Mouse (Mus musculus) lung, postnatal 36 days (tissue): ENCODE measurements at regions not wholly inside any gene's neighbourhood (a gene's known extent, or its start where the extent isn't known, plus 50 kb on each side); places are given as distances from the start of the nearest gene placed in this dataset.

Source experiments
- DNase-seq: peaks from one replicate; pipeline ENCODE4 v3.0.0; 2022; ENCODE audit warnings: mixed read lengths

- no peak for DNase-seq
These were observed 107.6 kb upstream of the 1700016C15Rik start for GRCm38 (mm10) chr1:177621854-177622590.

DNA sequence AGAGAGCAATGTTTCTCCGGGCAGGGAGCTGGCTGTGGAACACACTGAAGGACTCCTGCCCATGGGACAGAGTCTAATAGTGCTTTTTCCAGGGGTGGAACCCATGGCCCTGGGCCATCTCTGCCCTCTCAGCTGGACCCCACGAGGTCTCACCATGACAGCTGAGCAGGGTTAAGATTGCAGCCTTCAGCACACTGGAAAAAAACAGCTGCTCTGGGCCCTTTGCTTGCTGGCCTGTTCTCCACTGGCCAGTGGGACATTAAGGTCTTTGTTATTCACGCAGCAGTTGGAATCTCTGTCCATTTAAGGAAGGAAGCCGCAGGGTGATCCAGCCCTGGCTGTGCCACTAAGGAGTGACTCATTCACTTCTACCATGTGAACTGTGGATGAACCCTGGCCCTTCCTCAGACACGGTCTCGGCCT lies 106.3 kb upstream of the 1700016C15Rik start:
- peak; percentile 79 for DNase-seq

GRCm38 (mm10) chr1:177623735-177624134 lies 105.9 kb upstream of the 1700016C15Rik start:
- no peak for DNase-seq

DNA sequence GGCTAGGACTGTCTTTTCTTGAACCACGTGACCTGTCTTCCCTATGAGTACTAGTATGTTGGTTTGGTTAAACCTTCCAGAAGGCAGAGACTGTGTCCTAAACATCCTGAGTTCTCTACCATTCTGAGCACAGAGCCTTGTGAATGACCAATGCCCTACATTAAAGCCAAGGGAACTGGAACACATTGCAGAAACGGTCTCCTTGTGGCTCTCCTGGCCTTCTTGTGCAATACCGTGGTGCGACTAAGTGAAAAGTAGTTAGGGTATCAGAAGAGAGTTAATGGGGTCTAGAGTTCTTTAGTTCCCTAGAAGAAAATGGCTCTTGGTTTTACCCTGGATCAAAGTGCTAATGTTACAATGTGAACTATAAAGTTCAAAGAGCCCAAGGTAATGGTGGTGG lies 101.8 kb upstream of the 1700016C15Rik start:
- DNase-seq: no peak

- no peak for DNase-seq
These were observed 95.5 kb upstream of the 1700016C15Rik start for GRCm38 (mm10) chr1:177633966-177634602.

GRCm38 (mm10) chr1:177637061-177637460 lies 92.6 kb upstream of the 1700016C15Rik start:
- no peak for DNase-seq

DNA sequence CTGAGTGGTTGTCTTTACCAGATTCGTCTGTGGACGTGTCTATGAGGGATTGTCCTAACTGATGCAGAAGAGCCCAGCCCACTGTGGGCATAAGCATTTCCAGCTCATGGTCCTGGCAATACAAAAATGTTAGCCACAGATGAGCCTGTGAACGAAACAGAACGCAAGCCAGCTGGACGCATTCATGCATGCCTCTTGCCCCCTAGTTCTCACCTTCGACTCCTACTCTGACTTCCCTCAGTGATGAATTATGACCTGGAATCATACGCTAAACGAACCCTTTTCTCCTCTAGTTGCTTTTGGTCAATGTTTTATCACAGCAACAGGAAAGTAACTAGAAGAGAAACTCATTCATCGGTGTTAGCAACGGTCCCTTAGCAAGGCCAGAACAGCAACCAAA lies 91.2 kb upstream of the 1700016C15Rik start:
- no peak for DNase-seq

GRCm38 (mm10) chr1:177639931-177640846 lies 89.4 kb upstream of the 1700016C15Rik start:
- peak; percentile 20 for DNase-seq

DNA sequence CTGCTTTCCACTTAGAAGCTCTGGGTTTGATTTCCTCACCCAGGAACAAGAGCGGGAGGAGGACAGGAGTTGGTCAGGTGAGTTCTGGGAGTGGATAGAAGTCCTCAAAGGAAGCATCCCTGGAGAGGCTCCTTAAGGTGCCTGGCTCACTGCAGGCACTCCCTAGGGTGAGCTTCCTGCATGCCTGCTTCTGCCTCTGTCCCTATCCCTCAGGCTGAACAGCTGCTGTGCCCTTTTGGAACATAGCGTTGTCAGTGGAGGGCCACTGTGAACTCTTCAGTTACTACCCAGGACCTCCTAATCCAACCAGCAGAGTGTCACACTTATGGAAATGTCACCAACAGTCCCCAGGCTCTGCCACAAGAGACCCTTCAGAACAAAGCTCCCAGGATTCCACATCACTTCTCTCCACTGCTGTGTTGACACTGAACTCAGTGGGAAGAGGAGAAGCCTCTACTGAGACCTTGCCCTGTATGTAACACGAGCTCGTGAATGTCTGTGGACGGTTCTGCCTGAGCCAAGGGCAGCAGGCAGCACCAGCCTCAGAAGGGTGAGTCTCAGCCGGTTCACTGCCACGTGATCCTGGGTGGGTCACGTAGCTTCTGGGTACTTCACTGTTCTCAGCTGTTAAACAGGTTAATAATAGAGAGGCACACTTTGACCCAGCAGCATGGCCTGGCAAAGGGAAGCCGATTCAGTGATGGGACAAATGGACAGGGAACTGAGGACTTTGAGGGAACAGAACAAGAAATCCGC lies 86.7 kb upstream of the 1700016C15Rik start:
- peak; percentile 36 for DNase-seq

- DNase-seq: no peak
These were observed 86.0 kb upstream of the 1700016C15Rik start for GRCm38 (mm10) chr1:177643662-177644061.

DNA sequence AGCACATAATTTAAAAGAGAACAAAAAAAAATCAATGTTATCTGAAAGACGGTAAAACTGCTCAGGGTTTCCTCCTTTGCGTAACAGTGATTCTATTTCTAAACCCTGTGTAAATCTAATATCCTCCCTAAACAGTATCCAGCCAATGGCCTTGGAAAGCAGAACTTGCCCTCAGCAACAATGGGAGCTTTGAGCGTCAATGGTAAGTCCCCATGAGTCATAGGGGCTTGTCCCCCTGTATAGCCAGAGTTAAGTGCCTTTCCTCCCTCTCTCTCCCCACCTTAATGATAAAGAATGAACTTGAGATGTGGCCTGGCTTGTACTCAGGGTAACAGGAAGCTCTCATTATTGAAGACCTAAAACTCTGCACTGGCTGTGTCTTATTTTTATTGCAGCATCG lies 85.4 kb upstream of the 1700016C15Rik start:
- no peak for DNase-seq

DNA sequence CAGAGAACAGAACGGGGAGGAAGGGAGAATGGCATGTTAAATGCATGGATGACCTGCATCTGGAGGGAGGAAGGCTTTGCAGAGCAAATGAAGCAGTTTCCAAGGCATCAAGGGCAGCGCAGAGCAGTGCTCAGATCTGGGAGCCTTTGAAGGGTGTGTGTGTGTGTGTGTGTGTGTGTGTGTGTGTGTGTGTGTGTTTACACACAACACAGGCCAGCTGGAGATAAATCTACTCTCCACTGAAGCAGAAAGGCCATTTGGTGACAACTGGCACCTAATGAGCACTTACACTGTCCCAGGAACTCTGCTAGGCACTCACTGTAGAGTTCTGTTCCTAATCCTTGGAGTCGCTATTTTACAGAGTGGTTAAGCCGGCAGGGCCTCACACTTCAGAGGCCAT lies 84.3 kb upstream of the 1700016C15Rik start:
- DNase-seq: no peak

DNA sequence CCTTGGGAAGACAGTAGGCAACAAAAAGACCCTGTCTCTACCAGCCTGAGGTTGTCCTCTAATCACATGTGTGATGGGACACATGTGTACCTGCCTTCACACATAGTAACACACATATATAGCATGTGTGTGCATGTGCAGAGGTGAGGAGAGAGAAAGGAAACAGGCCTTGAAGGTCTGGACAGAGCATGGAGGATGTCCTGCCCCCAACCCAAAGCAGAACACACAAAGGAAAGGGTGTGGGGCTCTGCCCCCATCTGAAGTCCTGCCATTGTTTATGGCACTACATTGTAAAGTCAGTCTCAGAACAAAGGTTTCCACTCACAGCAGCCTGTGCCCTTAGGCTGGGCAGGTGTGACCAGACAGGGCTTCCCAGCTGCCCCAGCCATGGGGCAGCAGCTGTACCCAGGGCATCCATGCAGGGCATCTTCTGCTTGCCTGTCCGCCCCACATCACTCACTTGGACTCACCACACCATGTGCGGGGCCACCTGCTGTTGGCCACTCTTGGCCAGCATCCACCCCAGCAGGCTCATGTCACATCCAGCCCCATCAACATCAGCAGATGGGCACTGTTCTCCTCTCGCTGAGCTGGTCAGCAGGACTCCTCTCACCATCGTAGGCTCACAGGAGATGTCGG lies 83.6 kb upstream of the 1700016C15Rik start:
- no peak for DNase-seq

GRCm38 (mm10) chr1:177647876-177648275 lies 81.7 kb upstream of the 1700016C15Rik start:
- DNase-seq: no peak

DNA sequence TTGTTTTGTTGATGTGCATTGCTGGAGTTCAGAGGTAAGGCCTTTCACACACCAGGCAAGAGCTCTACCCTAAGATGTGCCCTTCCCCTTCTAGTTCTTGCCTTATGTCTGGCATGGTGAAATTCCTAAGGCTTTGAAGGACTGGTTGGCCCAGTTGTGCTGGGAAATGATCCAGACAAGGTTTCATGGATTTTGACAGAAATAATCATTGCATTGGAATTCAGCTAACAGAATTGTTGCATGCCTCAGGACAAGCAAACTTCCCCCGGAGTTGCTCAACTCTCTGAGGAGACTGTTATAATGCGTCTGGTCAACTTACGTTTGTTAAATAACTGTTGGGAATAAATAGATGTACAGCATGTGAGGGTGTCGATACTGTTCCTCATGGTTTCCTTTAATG lies 80.6 kb upstream of the 1700016C15Rik start:
- peak; percentile 45 for DNase-seq

DNA sequence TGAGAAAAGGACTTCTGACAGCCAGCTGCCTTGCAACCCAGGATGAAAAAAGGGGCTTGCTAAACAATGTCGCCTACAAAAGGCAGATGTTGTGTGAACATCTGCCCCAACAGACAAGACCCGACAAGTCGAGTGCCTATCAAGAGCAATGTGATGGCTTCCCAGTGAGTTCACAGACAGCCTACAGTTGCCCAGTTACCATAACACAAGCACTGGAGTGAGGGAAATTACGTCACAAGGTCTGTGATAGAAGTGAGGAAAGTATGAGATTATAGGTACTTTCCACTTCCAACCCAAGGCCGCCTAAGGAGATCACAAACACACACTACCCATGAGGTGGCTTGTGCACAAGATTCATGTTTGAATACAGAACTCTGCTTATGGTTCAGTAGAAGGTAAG lies 78.4 kb upstream of the 1700016C15Rik start:
- DNase-seq: no peak

DNA sequence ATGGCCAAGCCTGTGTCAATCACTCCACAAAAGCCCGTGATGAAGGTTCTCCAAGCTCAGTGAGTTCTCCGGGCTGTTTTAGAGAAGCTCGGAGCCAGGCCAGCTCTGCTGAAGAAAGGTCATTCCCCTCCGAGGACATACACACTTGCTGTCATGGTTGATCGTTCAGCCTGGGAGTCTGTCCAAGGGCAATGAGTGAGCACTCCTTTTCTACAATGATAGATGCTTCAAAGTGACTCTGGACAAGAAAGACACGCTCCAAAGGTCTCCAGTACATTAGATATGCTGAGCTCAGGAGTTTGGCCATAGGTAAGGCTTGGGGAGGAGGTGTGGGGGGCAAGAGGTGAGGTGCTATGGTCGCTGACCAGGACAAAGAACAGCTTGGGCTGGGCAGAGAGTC lies 66.5 kb upstream of the 1700016C15Rik start:
- DNase-seq: no peak

DNA sequence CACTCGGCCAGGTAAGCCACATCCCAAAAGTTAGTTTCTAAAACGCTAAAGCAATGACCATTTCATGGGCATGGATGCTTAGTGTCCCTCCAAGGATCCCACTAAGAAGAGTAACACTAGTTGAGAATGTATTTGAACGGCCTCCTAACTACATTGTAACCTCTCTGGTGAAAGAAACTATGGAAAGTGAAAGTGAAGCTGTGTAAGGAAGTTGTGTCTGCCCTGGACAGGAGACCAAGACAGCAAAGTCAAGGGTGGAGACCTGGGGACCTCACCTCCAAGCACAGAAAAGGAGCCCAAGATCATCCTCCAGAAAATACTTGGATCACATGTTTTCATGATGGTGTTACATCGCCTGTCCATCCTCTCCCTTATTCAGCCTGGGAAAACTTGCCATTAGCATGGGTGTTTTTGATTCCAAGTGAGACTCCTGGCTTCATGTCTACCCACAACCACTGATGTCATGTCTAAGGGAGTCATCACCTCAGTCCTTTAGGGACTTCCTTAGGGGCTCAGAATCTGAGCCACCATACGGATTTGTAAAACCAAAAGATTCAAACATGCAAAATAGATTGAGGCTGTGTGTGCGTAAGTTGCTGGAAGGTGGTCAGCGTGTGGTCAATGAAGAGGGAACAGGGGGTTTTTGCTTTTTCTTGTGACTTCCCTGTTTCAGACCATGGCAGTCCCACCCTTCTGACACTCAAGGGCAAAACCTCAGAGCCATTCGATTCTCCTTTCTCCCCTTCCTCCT lies 62.4 kb upstream of the 1700016C15Rik start:
- no peak for DNase-seq

DNA sequence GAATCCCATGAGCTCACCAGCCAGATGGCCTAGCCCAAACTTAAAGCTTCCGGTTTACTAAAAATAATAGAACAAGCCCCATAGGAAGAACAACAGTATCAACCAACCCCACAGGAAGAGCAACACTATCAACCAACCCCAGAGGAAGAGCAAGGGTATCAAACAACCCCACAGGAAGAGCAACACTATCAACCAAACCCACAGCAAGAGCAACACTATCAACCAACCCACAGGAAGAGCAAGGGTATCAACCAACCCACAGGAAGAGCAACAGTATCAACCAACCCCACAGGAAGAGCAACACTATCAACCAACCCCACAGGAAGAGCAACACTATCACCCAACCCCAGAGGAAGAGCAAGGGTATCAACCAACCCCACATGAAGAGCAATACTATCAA lies 59.0 kb upstream of the 1700016C15Rik start:
- no peak for DNase-seq

DNA sequence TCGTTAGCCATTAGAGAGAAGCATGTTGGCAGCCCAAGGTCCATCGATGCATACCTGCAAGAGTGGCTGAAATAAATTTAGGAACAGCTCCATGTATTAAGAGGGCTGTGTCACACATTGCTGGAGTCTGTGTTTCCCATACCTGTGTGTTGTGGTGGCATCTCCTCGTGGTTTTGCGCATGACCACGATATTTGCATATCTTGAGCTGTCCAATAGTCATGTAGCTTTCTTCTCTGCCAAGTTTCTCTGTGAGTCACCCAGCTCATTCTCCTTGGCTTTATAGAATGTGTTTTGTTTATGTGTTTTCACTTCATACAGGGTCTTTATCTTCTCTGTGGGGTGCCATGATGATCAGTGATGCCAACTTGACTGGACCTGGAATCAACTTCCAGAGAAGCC lies 53.0 kb upstream of the 1700016C15Rik start:
- no peak for DNase-seq

GRCm38 (mm10) chr1:177678832-177679231 lies 50.8 kb upstream of the 1700016C15Rik start:
- no peak for DNase-seq
